Mouse (Mus musculus): Measurements from ENCODE around the gene P2ry10. TPM values are rescaled to one million over a fixed set of nuclear protein-coding genes. Genes with fewer than 3 reads are reported as not detected.
"Not testable (repeated sequence)": the region's sequence is repeated elsewhere in the genome, so short reads cannot be mapped to it uniquely, and the experiment has no call there.

P2ry10 gene
- not detected in 2 replicates for polyA plus RNA-seq (2015; fragmentation: Nextera tagmentation; extraction: Ambion mirVana)

DNA sequence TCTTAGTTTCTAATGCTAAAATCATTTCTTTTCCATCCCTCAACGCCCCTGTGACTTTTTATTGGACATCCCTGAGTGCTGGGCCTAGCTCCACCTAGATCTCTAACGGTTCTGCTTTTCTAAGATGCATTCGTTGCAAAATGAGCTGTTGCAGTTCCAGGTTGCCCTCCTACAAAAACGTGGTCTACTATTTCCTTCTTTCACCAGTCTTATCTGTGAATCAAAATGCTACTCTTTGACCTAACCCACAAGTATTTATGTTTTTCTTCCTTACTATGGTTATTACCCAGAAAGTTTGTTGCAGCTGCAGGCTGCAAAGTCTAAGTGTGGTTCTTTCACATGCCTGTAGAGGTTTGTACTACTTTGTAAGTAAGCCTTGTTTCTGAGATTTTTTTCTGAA is at the start of gene P2ry10:
TSS of gene P2ry10 (plus strand) at position 316 of the 400 bp plus-strand sequence.
- no peaks in the 10 kb centered on the region for H3K4me1 ChIP-seq (ENCODE audit: control insufficient read depth, insufficient read depth, low read length)
- whole genome bisulfite sequencing: 59% methylated on average over 4 of the region's 4 CpGs
- no peak within 1 kb of the TSS for H3K9ac ChIP-seq (ENCODE audit: low read depth, low read length)
- no peak within 1 kb of the TSS for H3K4me2 ChIP-seq (ENCODE audit: low read length)
- no peaks in the 10 kb centered on the region for H3K36me3 ChIP-seq (ENCODE audit: control insufficient read depth, insufficient read depth, low read length)
- no peak within 1 kb of the TSS for H3K4me3 ChIP-seq (ENCODE audit: low read depth, low read length)
- H3K27ac ChIP-seq (ENCODE audit: low read length): no peak within 1 kb of the TSS
- no peaks in the 10 kb centered on the region for H3K27me3 ChIP-seq (ENCODE audit: control insufficient read depth, insufficient read depth, low read depth, low read length)
- no peak for ATAC-seq
- H3K9me3 ChIP-seq (replicated peaks; ENCODE audit: control insufficient read depth, low read length, poor library complexity, severe bottlenecking): no peaks in the 10 kb centered on the region

DNA sequence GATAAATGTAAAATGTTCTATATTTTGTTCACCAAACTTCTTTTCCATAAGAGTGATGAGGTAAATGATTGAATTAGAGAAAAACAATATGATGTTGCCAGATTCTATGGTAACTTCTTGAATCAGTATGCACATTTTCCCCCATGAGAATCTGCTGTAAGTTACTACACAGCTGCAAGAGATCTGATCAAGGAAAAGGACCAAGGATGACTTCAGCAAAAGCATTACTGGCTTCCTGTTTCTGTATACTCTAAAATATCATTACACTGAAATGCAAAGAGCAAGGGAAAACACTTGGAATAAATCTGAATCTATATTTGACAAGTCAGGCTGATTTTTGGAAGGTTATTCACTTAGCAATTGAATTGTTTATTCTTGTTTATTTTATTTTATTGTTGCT is 49.1 kb upstream of the P2ry10 start:
- no peak overlapping the region for H3K9ac ChIP-seq (ENCODE audit: low read depth, low read length)
- no peaks in the 10 kb centered on the region for H3K36me3 ChIP-seq (ENCODE audit: control insufficient read depth, insufficient read depth, low read length)
- H3K27ac ChIP-seq (ENCODE audit: low read length): no peak overlapping the region
- no peak for ATAC-seq
- no peaks in the 10 kb centered on the region for H3K27me3 ChIP-seq (ENCODE audit: control insufficient read depth, insufficient read depth, low read depth, low read length)
- H3K4me3 ChIP-seq (ENCODE audit: low read depth, low read length): no peak overlapping the region
- no peaks in the 10 kb centered on the region for H3K4me1 ChIP-seq (ENCODE audit: control insufficient read depth, insufficient read depth, low read length)
- H3K4me2 ChIP-seq (ENCODE audit: low read length): no peak overlapping the region
- no peaks in the 10 kb centered on the region for H3K9me3 ChIP-seq (replicated peaks; ENCODE audit: control insufficient read depth, low read length, poor library complexity, severe bottlenecking)

DNA sequence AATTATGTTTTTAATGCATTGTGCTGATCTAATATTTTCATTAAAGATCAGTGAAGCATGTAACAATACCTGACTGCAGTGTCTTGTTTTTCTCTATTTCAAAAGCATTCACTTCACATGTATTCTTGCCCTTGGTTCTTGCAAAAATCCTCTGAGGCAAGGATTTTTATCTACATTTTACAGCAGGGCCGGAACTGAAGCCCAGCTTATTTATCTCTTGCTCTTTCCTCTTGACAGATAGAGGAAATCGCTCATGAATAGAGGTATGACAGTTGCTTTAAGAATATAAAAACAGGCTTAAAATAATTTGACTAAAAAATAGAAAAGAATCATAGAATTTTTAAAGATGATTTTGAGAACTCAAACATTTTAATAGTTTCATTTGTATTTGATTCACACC is 48.7 kb upstream of the P2ry10 start:
- no peak overlapping the region for H3K4me3 ChIP-seq (ENCODE audit: low read depth, low read length)
- H3K9ac ChIP-seq (ENCODE audit: low read depth, low read length): no peak overlapping the region
- 59% methylated on average over 2 of the region's 2 CpGs for whole genome bisulfite sequencing
- H3K4me2 ChIP-seq (ENCODE audit: low read length): no peak overlapping the region
- H3K36me3 ChIP-seq (ENCODE audit: control insufficient read depth, insufficient read depth, low read length): no peaks in the 10 kb centered on the region
- no peaks in the 10 kb centered on the region for H3K27me3 ChIP-seq (ENCODE audit: control insufficient read depth, insufficient read depth, low read depth, low read length)
- no peak for ATAC-seq
- H3K9me3 ChIP-seq (replicated peaks; ENCODE audit: control insufficient read depth, low read length, poor library complexity, severe bottlenecking): no peaks in the 10 kb centered on the region
- H3K4me1 ChIP-seq (ENCODE audit: control insufficient read depth, insufficient read depth, low read length): no peaks in the 10 kb centered on the region
- no peak overlapping the region for H3K27ac ChIP-seq (ENCODE audit: low read length)

DNA sequence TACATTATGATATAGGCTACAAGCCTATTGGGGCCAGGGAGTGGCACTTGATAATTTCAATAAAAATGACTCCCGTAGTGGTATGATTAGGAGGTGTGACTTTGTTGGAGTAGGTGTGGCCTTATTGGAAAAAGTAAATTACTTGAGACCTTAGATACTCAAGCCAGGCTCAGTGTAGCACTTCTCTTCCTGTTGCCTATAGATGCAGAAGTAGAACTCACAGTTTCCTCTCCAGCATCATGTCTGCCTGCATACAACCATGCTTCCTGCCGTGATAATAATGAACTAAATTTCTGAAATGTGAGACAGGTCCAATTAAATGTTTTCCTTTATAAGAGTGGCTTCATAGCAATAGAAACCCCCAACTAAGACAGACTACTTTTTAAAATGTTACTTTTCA is 45.9 kb upstream of the P2ry10 start:
- no peak overlapping the region for H3K9ac ChIP-seq (ENCODE audit: low read depth, low read length)

DNA sequence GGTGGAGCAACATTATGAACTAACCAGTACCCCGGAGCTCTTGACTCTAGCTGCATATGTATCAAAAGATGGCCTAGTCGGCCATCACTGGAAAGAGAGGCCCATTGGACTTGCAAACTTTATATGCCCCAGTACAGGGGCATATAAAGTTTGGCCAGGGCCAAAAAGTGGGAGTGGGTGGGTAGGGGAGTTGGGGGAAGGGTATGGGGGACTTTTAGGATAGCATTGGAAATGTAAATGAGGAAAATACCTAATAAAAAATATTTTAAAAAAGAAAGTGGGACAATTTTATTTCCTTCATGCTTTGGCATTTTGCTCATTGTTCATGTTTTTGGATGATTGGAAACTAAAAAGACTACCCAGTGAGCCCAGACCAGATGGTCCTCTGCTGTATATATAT is 4.9 kb upstream of the P2ry10 start:
- H3K4me2 ChIP-seq (ENCODE audit: low read length); H3K36me3 ChIP-seq (ENCODE audit: control insufficient read depth, insufficient read depth, low read length); H3K4me1 ChIP-seq (ENCODE audit: control insufficient read depth, insufficient read depth, low read length); H3K9me3 ChIP-seq (replicated peaks; ENCODE audit: control insufficient read depth, low read length, poor library complexity, severe bottlenecking); H3K27me3 ChIP-seq (ENCODE audit: control insufficient read depth, insufficient read depth, low read depth, low read length); H3K4me3 ChIP-seq (ENCODE audit: low read depth, low read length); H3K27ac ChIP-seq (ENCODE audit: low read length); H3K9ac ChIP-seq (ENCODE audit: low read depth, low read length); ATAC-seq: not testable (repeated sequence)
- 89% methylated on average over 1 of the region's 2 CpGs for WGBS

More for the DNA sequence above, 45.9 kb upstream of the P2ry10 start:
- no peaks in the 10 kb centered on the region for H3K9me3 ChIP-seq (replicated peaks; ENCODE audit: control insufficient read depth, low read length, poor library complexity, severe bottlenecking)
- H3K4me1 ChIP-seq (ENCODE audit: control insufficient read depth, insufficient read depth, low read length): no peaks in the 10 kb centered on the region
- H3K4me2 ChIP-seq (ENCODE audit: low read length): no peak overlapping the region
- no peaks in the 10 kb centered on the region for H3K36me3 ChIP-seq (ENCODE audit: control insufficient read depth, insufficient read depth, low read length)
- H3K27me3 ChIP-seq (ENCODE audit: control insufficient read depth, insufficient read depth, low read depth, low read length): no peaks in the 10 kb centered on the region
- ATAC-seq: no peak
- no peak overlapping the region for H3K4me3 ChIP-seq (ENCODE audit: low read depth, low read length)
- no peak overlapping the region for H3K27ac ChIP-seq (ENCODE audit: low read length)
- 95% methylated on average over 2 of the region's 2 CpGs for WGBS

DNA sequence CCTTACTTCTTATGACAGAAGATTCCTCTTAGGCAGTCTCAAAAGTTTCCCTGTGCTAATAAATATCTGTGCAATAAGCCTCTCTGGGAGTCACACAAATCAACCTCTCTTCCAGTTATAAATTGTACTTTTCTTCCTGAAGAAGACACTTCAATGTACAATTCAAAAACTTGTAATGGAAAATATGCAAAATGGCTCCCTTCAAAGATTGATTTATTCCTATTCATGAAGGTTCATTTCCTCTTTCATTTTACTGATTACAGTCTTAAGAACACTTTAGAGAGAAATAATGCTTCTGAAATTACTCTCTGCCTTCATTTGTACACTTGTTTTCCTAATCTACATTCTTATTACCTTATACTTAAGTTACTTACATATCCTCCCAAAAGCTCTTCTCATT is 4.0 kb upstream of the P2ry10 start:
- no peak for ATAC-seq
- no peaks in the 10 kb centered on the region for H3K9me3 ChIP-seq (replicated peaks; ENCODE audit: control insufficient read depth, low read length, poor library complexity, severe bottlenecking)
- no peak overlapping the region for H3K27ac ChIP-seq (ENCODE audit: low read length)
- H3K4me3 ChIP-seq (ENCODE audit: low read depth, low read length): no peak overlapping the region
- H3K4me2 ChIP-seq (ENCODE audit: low read length): no peak overlapping the region
- no peak overlapping the region for H3K9ac ChIP-seq (ENCODE audit: low read depth, low read length)
- H3K4me1 ChIP-seq (ENCODE audit: control insufficient read depth, insufficient read depth, low read length): no peaks in the 10 kb centered on the region
- H3K27me3 ChIP-seq (ENCODE audit: control insufficient read depth, insufficient read depth, low read depth, low read length): no peaks in the 10 kb centered on the region
- no peaks in the 10 kb centered on the region for H3K36me3 ChIP-seq (ENCODE audit: control insufficient read depth, insufficient read depth, low read length)

DNA sequence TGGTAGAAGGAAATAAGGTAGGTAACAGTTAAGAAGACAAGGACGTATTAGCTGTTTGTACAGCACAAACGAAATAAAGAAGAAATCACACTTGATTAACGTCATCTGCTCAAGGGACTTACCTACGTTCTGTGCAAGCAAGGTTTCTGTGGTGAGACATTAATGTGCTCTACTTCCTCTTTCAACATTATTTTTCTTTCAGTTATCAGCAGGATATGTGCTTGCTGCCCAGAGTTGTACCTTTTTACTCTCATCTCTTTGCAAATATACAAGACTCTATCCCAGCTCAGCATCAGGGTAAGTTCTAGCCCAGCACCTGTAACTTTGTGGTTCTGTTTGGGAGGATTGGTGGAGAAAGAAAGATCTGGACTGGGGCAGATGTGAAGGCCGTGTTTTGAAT is 839 bp downstream of the P2ry10 start:
- 84% methylated on average over 5 of the region's 5 CpGs for WGBS
- no peak overlapping the region for H3K9ac ChIP-seq (ENCODE audit: low read depth, low read length)
- no peak overlapping the region for H3K27ac ChIP-seq (ENCODE audit: low read length)
- H3K4me3 ChIP-seq (ENCODE audit: low read depth, low read length): no peak overlapping the region
- no peak for ATAC-seq
- H3K36me3 ChIP-seq (ENCODE audit: control insufficient read depth, insufficient read depth, low read length): no peaks in the 10 kb centered on the region
- no peaks in the 10 kb centered on the region for H3K4me1 ChIP-seq (ENCODE audit: control insufficient read depth, insufficient read depth, low read length)
- H3K27me3 ChIP-seq (ENCODE audit: control insufficient read depth, insufficient read depth, low read depth, low read length): no peaks in the 10 kb centered on the region
- no peaks in the 10 kb centered on the region for H3K9me3 ChIP-seq (replicated peaks; ENCODE audit: control insufficient read depth, low read length, poor library complexity, severe bottlenecking)
- no peak overlapping the region for H3K4me2 ChIP-seq (ENCODE audit: low read length)

DNA sequence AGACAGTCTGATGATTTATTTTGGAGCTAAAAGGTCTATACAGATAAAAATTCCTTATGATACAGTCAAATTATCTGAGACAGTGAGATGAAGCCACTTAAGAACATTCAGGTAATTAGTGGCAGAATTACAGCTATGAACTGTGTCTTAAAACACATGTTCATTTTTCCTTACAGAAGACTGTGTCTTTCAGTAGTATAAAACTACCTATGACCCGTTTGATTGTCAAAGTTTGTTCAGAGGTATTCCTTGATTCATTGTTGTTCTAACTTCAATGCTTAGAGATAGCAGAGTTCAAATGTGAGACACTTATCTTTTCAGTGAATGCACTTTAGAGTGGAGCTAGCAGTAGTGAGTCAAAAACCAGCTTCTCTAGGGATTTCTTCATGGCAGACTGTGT is 1.6 kb downstream of the P2ry10 start:
- Histone ChIP-seq H3K9me3 (replicated peaks; ENCODE audit: control insufficient read depth, low read length, poor library complexity, severe bottlenecking) (no peaks in the 10 kb centered on the region), H3K4me1 (ENCODE audit: control insufficient read depth, insufficient read depth, low read length) (no peaks in the 10 kb centered on the region), H3K36me3 (ENCODE audit: control insufficient read depth, insufficient read depth, low read length) (no peaks in the 10 kb centered on the region), H3K27ac (ENCODE audit: low read length) (no peak overlapping the region), H3K4me2 (ENCODE audit: low read length) (no peak overlapping the region), H3K9ac (ENCODE audit: low read depth, low read length) (no peak overlapping the region), H3K4me3 (ENCODE audit: low read depth, low read length) (no peak overlapping the region), H3K27me3 (ENCODE audit: control insufficient read depth, insufficient read depth, low read depth, low read length) (no peaks in the 10 kb centered on the region)
- 82% methylated on average over 1 of the region's 1 CpGs for WGBS
- ATAC-seq: no peak

DNA sequence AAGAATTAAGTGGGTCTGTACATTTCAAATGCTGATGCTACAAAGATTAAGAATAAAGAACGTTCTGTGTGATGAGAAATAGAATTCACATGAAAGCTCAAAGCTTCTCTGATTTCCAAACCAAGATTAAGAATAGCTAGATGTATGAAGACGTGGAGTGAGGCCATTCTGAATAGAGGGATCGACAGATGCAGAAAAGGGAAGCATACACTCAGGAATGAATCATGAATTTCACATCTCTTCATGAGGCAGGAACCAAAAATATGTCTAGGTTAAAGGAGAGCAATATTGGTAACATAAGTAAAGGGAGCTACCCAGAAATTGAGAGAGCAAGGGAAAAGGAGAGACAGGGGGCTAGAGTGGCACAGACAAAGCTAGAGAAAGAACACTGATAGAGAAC is 7.3 kb downstream of the P2ry10 start:
- no peaks in the 10 kb centered on the region for H3K9me3 ChIP-seq (replicated peaks; ENCODE audit: control insufficient read depth, low read length, poor library complexity, severe bottlenecking)
- no peak for ATAC-seq
- H3K27ac ChIP-seq (ENCODE audit: low read length): no peak overlapping the region
- H3K4me2 ChIP-seq (ENCODE audit: low read length): no peak overlapping the region
- no peak overlapping the region for H3K4me3 ChIP-seq (ENCODE audit: low read depth, low read length)
- H3K9ac ChIP-seq (ENCODE audit: low read depth, low read length): no peak overlapping the region
- H3K4me1 ChIP-seq (ENCODE audit: control insufficient read depth, insufficient read depth, low read length): no peaks in the 10 kb centered on the region
- no peaks in the 10 kb centered on the region for H3K27me3 ChIP-seq (ENCODE audit: control insufficient read depth, insufficient read depth, low read depth, low read length)
- WGBS: 66% methylated on average over 3 of the region's 3 CpGs
- H3K36me3 ChIP-seq (ENCODE audit: control insufficient read depth, insufficient read depth, low read length): no peaks in the 10 kb centered on the region

DNA sequence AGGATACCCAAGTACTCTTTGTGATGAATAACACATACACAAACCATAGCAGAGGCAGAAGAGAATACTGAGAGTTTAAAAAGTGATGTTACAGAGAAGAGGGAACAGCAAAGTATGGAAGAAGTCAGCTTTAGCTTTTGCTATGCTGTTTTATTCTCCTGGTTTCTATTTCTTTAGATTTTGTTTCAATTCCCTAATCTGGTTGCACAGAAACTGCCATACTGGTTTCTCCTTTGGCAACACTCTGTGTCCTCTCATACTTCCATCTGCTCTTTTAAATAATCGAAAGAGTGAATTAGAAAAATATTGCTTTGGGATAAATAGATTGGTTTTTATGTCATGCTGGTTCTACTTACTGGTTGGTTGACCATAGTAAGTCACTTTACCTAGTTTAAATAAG is 28.0 kb downstream of the P2ry10 start:
- H3K27me3 ChIP-seq (ENCODE audit: control insufficient read depth, insufficient read depth, low read depth, low read length): no peaks in the 10 kb centered on the region
- WGBS: 79% methylated on average over 1 of the region's 1 CpGs
- H3K9ac ChIP-seq (ENCODE audit: low read depth, low read length): no peak overlapping the region
- H3K36me3 ChIP-seq (ENCODE audit: control insufficient read depth, insufficient read depth, low read length): no peaks in the 10 kb centered on the region
- H3K27ac ChIP-seq (ENCODE audit: low read length): no peak overlapping the region
- no peak overlapping the region for H3K4me3 ChIP-seq (ENCODE audit: low read depth, low read length)
- H3K9me3 ChIP-seq (replicated peaks; ENCODE audit: control insufficient read depth, low read length, poor library complexity, severe bottlenecking): no peaks in the 10 kb centered on the region
- H3K4me1 ChIP-seq (ENCODE audit: control insufficient read depth, insufficient read depth, low read length): no peaks in the 10 kb centered on the region
- no peak for ATAC-seq
- H3K4me2 ChIP-seq (ENCODE audit: low read length): no peak overlapping the region
